8 mouse cellular contexts compared by ENCODE assay signal in the genomic region with DNA sequence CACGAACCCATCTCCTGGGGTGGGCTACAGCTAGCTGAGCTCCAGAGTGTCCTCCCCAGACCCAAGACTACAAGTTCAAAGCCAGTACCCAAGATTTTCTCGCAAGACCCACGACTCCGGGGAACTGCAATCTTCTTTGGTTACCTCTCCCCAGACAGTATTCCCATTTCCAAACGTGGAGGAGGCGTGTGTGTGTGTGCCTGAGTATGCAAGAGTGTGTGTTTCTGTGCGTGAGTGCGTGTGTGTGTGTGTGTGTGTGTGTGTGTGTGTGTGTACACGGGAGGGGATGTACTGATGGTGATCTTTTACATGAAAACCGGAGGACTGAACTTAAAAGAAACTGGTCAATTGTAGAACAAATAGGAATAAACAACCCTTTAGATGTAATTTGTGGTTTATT. TPM values are rescaled to one million over a fixed set of nuclear protein-coding genes. Genes with fewer than 3 reads are reported as not detected.
DNase-seq lines count a peak whose midpoint lies in the region; ATAC-seq and TF ChIP-seq lines count a peak whose summit lies in the region.

No protein-coding gene starts in this region.

- TF ChIP-seq CTCF in stomach, postnatal 0 days (IDR thresholded peaks at IDR 0.05; ENCODE audit: low read depth), result no peak

- no peak for TF ChIP-seq EP300 in stomach, postnatal 0 days (optimal IDR thresholded peaks at IDR 0.05)

- TF ChIP-seq POLR2A in limb, embryonic 14.5 days (IDR thresholded peaks at IDR 0.05; ENCODE audit: borderline replicate concordance, extremely low read depth, insufficient read depth, insufficient read length), result no peak

- peak overlapping the region; percentile 31 for H3K4me3 ChIP-seq in limb, embryonic 14.5 days (replicated peaks; ENCODE audit: low read length)
- H3K4me3 ChIP-seq in stomach, postnatal 0 days (ENCODE audit: low read depth, low read length), result peak overlapping the region; percentile 19

- H3K36me3 ChIP-seq in limb, embryonic 14.5 days (ENCODE audit: control insufficient read depth, insufficient read depth, low read length), result no peaks in the 10 kb centered on the region
- H3K36me3 ChIP-seq in stomach, postnatal 0 days (ENCODE audit: control insufficient read depth, insufficient read depth, low read length), result no peaks in the 10 kb centered on the region

- H3K9ac ChIP-seq in limb, embryonic 14.5 days (ENCODE audit: low read depth, low read length, severe bottlenecking), result no peak overlapping the region
- H3K9ac ChIP-seq in stomach, postnatal 0 days (ENCODE audit: low read length), result no peak overlapping the region

- H3K4me2 ChIP-seq in limb, embryonic 14.5 days (replicated peaks; ENCODE audit: low read depth, low read length, severe bottlenecking), result peak overlapping the region; percentile 56; the same call in 1 of the 2 replicates
- 0 out of 2 replicates have a peak overlapping the region, but pooled peaks have one; percentile 37 for H3K4me2 ChIP-seq in stomach, postnatal 0 days (replicated peaks; ENCODE audit: low read depth)

- H3K9me3 ChIP-seq in limb, embryonic 14.5 days (ENCODE audit: control insufficient read depth, low read length), result no peaks in the 10 kb centered on the region
- H3K9me3 ChIP-seq in stomach, postnatal 0 days (ENCODE audit: control insufficient read depth, low read length), result no peaks in the 10 kb centered on the region

- 8% methylated on average over 10 of the region's 10 CpGs for WGBS in limb, embryonic 14.5 days
- 8% methylated on average over 10 of the region's 10 CpGs for WGBS in stomach, postnatal 0 days

- no peak for ATAC-seq in limb, embryonic 14.5 days (ENCODE audit: low FRiP score, low read depth)
- no peak for ATAC-seq in stomach, postnatal 0 days (ENCODE audit: low FRiP score, low TSS enrichment)

- no peak overlapping the region for H3K27ac ChIP-seq in limb, embryonic 14.5 days (replicated peaks; ENCODE audit: low read depth, low read length)
- no peak overlapping the region for H3K27ac ChIP-seq in stomach, postnatal 0 days (replicated peaks)

- H3K27me3 ChIP-seq in limb, embryonic 14.5 days (ENCODE audit: control insufficient read depth, insufficient read depth, low read length), result peaks cover 67% of the 10 kb centered on the region
- H3K27me3 ChIP-seq in stomach, postnatal 0 days (ENCODE audit: control insufficient read depth, insufficient read depth, low read length), result peaks cover 7% of the 10 kb centered on the region; the same call in 1 of the 2 replicates

- DNase-seq in cerebellum, adult 9-10 months, result peak; percentile 37
- no peak for DNase-seq in cerebellum, adult 11 months
- DNase-seq in right cerebral cortex, postnatal 10 days (ENCODE audit: low spot score in 2 of 2), result peak; percentile 63 to 72
- DNase-seq in right cerebral cortex, postnatal 14 days, result no peak
- no peak for DNase-seq in limb, embryonic 14.5 days (ENCODE audit: low spot score)
- DNase-seq in stomach, postnatal 0 days (ENCODE audit: low spot score), result no peak
- no peak for DNase-seq in kidney, adult 9 months
- DNase-seq in thymus, postnatal 36 days, result no peak

- H3K4me1 ChIP-seq in limb, embryonic 14.5 days (ENCODE audit: control insufficient read depth, insufficient read depth, low read length), result no peaks in the 10 kb centered on the region
- no peaks in the 10 kb centered on the region for H3K4me1 ChIP-seq in stomach, postnatal 0 days (replicated peaks; ENCODE audit: control insufficient read depth, insufficient read depth)

RNA-seq across cellular contexts. Expression of gene Csmd2, which starts 0.4 kb away (rescaled TPM):
- 0.32 and 0.33 TPM in 2 replicates for polyA plus RNA-seq in limb, embryonic 14.5 days (2012; rRNA removed)
- 0.07 and 0.22 TPM in 2 replicates for polyA plus RNA-seq in limb, embryonic 14.5 days (2014; fragmentation: Nextera tagmentation; extraction: Ambion mirVana)
- 0.16 TPM in 2 replicates for polyA plus RNA-seq in stomach, postnatal 0 days (2015; fragmentation: Nextera tagmentation; extraction: Ambion mirVana)

RNA-seq across cellular contexts. Expression of gene CK137956, which starts 16.5 kb away (rescaled TPM):
- not detected in 2 replicates for polyA plus RNA-seq in limb, embryonic 14.5 days (2012; rRNA removed)
- polyA plus RNA-seq in limb, embryonic 14.5 days (2014; fragmentation: Nextera tagmentation; extraction: Ambion mirVana), result not detected in 2 replicates
- not detected in 2 replicates for polyA plus RNA-seq in stomach, postnatal 0 days (2015; fragmentation: Nextera tagmentation; extraction: Ambion mirVana)

Comparison
In these comparisons a context has a peak if more than half of its experiments do, and no peak if none do; other contexts are left out.
1. DNase-seq: peak in cerebellum, adult 9-10 months (single experiment) and right cerebral cortex, postnatal 10 days (2 of 2); none in cerebellum, adult 11 months (single experiment), right cerebral cortex, postnatal 14 days (single experiment), limb, embryonic 14.5 days (single experiment), stomach, postnatal 0 days (single experiment), kidney, adult 9 months (single experiment) and thymus, postnatal 36 days (0 of 2).